In genomic region chr7:64057873-64058272, GRCm38 (mm10) we compare ENCODE assay signal across 9 mouse cellular contexts.
A peak's percentile ranks its signal among the peaks of the same experiment; 100 is the strongest.
DNase-seq lines count a peak whose midpoint lies in the region; ATAC-seq and TF ChIP-seq lines count a peak whose summit lies in the region.
"Had no signal": no experiment of that assay in that cellular context is flagged by ENCODE, and none has a peak within 500 bp of the region (broad histone marks: within the 10 kb centered on the region; RNA-seq: fewer than 3 reads in every experiment).

No protein-coding gene starts in this region.

- TF ChIP-seq POLR2A in brain, embryonic 14.5 days (IDR thresholded peaks at IDR 0.05; ENCODE audit: borderline replicate concordance, extremely low read depth, insufficient read depth, insufficient read length, poor library complexity, severe bottlenecking) = no peak

- peak; percentile 85 for ATAC-seq in heart, embryonic 16.5 days (replicated peaks; ENCODE audit: extremely low read depth, insufficient read depth, low FRiP score)
- peak; percentile 99 for ATAC-seq in liver, embryonic 14.5 days (ENCODE audit: insufficient read depth)

- H3K27ac ChIP-seq in heart, embryonic 16.5 days (ENCODE audit: low read length) = peak overlapping the region; percentile 73
- peak overlapping the region; percentile 90 for H3K27ac ChIP-seq in liver, embryonic 14.5 days
- H3K27ac ChIP-seq: limb, embryonic 13.5 days had no signal

- H3K9ac ChIP-seq in heart, embryonic 16.5 days (ENCODE audit: low read length) = peak overlapping the region; percentile 47; the same call in 1 of the 2 replicates
- H3K9ac ChIP-seq in liver, embryonic 14.5 days (replicated peaks) = peak overlapping the region; percentile 53
- H3K9ac ChIP-seq: limb, embryonic 13.5 days had no signal

- H3K4me1 ChIP-seq in heart, embryonic 16.5 days (ENCODE audit: control insufficient read depth, insufficient read depth, low read length) = peaks cover 15% of the 10 kb centered on the region
- H3K4me1 ChIP-seq in liver, embryonic 14.5 days (replicated peaks; ENCODE audit: control insufficient read depth in 2 of 2, insufficient read depth in 2 of 2, low read length in 1 of 2) = peaks cover 28 to 34% of the 10 kb centered on the region in 2 experiments
- H3K4me1 ChIP-seq: limb, embryonic 13.5 days had no signal

- 28% methylated on average over 4 of the region's 4 CpGs for WGBS in heart, embryonic 16.5 days
- WGBS in liver, embryonic 14.5 days (ENCODE audit: insufficient replicate concordance) = 0% methylated on average over 4 of the region's 4 CpGs

- peak; percentile 36; the same call in 1 of the 2 replicates for TF ChIP-seq CTCF in brain, embryonic 14.5 days (IDR thresholded peaks at IDR 0.05; ENCODE audit: borderline replicate concordance, extremely low read depth, insufficient read depth, insufficient read length)
- peak; percentile 78 for TF ChIP-seq CTCF in liver, embryonic 14.5 days (IDR thresholded peaks at IDR 0.05; ENCODE audit: low read depth)

- peak; percentile 32 to 70 for DNase-seq in heart, adult 18-20 months
- DNase-seq in heart, adult 8-10 months (ENCODE audit: low spot score) = no peak
- no peak for DNase-seq in brain, embryonic 14.5 days (ENCODE audit: low read depth)
- peak; percentile 81 to 89 (median 87) for DNase-seq in liver, embryonic 14.5 days (ENCODE audit: low read depth in 3 of 3, low spot score in 3 of 3)
- DNase-seq in spleen, postnatal 10 days (ENCODE audit: low spot score in 2 of 2) = peak; percentile 60 to 80
- no peak for DNase-seq in urinary bladder, postnatal 36 days (ENCODE audit: low spot score in 2 of 2)
- no peak for DNase-seq in frontal cortex, adult 2 months (ENCODE audit: extremely low spot score in 1 of 2, low spot score in 1 of 2)

- TF ChIP-seq EP300 in liver, embryonic 14.5 days (IDR thresholded peaks at IDR 0.05; ENCODE audit: low read depth) = peak; percentile 92

- no peak overlapping the region for H3K4me3 ChIP-seq in heart, embryonic 16.5 days (ENCODE audit: low read length)
- peak overlapping the region in 1 of 2 experiments; percentile 3; a peak in 2 of 4 replicates for H3K4me3 ChIP-seq in liver, embryonic 14.5 days (ENCODE audit: insufficient read depth in 1 of 2, low read depth in 2 of 2, low read length in 2 of 2)
- H3K4me3 ChIP-seq: limb, embryonic 13.5 days had no signal

- H3K36me3 ChIP-seq in heart, embryonic 16.5 days (ENCODE audit: control insufficient read depth, insufficient read depth) = no peaks in the 10 kb centered on the region
- no peaks in the 10 kb centered on the region for H3K36me3 ChIP-seq in liver, embryonic 14.5 days (replicated peaks; ENCODE audit: control insufficient read depth, insufficient read depth, low read depth)
- H3K36me3 ChIP-seq: limb, embryonic 13.5 days had no signal

- no peaks in the 10 kb centered on the region for H3K9me3 ChIP-seq in heart, embryonic 16.5 days (replicated peaks; ENCODE audit: control insufficient read depth, low read length)
- no peaks in the 10 kb centered on the region for H3K9me3 ChIP-seq in liver, embryonic 14.5 days (ENCODE audit: control insufficient read depth, low read length)
- H3K9me3 ChIP-seq: limb, embryonic 13.5 days had no signal

- no peak overlapping the region for H3K4me2 ChIP-seq in heart, embryonic 16.5 days (ENCODE audit: low read depth, low read length)
- peak overlapping the region; percentile 54 for H3K4me2 ChIP-seq in liver, embryonic 14.5 days (ENCODE audit: low read depth)
- H3K4me2 ChIP-seq: limb, embryonic 13.5 days had no signal

- no peaks in the 10 kb centered on the region for H3K27me3 ChIP-seq in heart, embryonic 16.5 days (ENCODE audit: control insufficient read depth, insufficient read depth, low read length)
- no peaks in the 10 kb centered on the region for H3K27me3 ChIP-seq in liver, embryonic 14.5 days (ENCODE audit: control insufficient read depth, insufficient read depth, low read length)
- H3K27me3 ChIP-seq: limb, embryonic 13.5 days had no signal

Comparison
In these comparisons a context has a peak if more than half of its experiments do, and no peak if none do; other contexts are left out.
1. DNase-seq: peak in heart, adult 18-20 months (2 of 2), liver, embryonic 14.5 days (3 of 3) and spleen, postnatal 10 days (2 of 2); none in heart, adult 8-10 months (single experiment), brain, embryonic 14.5 days (single experiment), urinary bladder, postnatal 36 days (0 of 2) and frontal cortex, adult 2 months (0 of 2).